Mouse (Mus musculus) urinary bladder, adult 2 months (tissue): ENCODE measurements around the gene Rps6. TPM values are rescaled to one million over a fixed set of nuclear protein-coding genes. Genes with fewer than 3 reads are reported as not detected.

Source experiments
- DNase-seq: peaks from one replicate; pipeline ENCODE4 v3.0.0; 2022; ENCODE audit warnings: low spot score
- polyA plus RNA-seq: library from polyadenylated mRNA; depleted of rRNA; stranded (reverse); fragments of >200 nt; gene quantifications from 2 replicates; pipeline ENCODE4 v1.2.3, GENCODE M21; 2012; rRNA removed

Rps6 gene
- polyA plus RNA-seq: 2,335 and 2,390 TPM in 2 replicates

DNA sequence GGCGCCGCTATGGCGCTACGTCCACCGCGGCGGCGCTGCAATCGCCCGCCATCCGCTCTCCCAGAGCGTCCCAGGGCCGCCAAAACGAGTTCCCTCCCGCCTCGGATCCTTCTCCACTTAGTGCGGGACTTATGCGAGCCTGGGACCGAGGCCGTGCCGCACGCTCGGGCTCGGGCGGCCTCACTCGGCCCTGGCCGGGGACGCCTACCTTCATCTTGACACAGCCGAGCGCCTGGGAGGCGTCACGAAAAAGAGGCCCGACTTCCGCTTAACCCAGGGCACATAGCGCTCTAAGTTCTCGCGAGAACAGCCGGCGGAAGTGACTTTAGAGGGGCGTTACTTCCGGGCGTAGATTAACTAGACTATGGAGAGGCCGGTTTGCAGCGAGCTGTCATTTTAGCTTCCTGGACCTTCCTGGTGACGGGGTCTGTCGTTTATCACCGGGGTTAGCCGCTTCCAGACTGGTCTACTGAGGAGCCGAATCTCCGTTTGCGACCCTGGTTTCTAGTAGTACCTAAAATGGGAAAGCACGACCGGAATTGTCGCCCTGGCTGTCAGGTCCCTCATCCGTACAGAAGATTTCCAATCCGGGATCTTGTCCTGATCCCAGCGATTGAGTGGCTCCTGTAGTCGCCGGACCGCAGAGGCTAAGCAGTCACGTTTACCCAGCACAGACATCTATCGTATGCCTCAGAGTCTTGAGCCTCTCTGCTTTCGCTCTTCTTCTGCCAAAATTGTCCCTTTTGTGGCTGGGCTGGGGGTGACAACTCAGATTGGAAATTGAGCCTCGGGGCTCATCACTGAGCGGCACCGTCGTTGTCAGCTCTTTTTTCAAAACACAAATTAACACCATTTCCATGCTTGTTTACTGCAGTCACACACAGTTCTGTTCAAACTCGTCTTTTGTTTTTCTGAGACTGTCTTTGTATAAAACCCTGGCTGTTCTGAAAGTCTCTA lies at the start of gene Rps6:
Gene Rps6, minus strand, starts transcription at position 300 of the 957 bp plus-strand sequence.
- peak; percentile 96 for DNase-seq

DNA sequence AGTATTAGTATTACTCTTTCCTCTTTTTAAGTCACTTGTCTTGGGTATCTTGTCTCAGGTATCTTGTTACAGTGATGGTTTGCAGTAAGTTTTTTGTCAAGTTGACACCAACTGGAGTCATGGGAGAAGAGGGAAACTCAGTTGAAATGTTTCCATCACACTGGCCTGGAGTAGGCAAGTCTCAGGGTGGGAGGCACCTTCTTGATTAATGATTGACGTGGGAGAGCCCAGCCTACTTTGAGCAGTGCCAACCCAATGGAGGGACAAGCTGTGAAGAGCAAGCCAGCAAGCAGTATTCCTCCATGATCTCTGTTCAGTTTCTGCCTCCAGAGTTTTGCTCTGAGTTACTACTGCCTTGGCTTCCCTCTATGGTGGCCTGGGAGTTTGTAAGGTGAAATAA lies 48.7 kb upstream of the Rps6 start:
- no peak for DNase-seq

DNA sequence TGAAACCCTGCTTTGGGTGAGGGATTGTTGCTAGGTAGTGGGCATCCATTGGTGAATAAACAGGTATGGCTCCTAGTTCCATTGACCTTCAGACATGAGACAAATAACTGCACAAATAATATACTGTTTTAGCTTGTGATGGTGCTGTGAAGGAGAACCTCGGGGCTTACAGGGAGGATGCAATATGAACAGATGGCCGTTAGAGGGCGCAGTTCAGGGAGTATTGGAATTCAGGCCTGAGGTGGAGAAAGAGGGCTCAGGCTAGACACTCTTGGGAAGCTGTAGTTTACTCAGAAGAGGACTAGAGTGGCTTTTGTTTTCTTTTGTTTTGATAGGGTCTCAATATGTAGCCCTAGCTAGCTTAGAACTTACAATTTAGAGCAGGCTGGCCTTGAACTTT lies 47.8 kb upstream of the Rps6 start:
- DNase-seq: no peak

DNA sequence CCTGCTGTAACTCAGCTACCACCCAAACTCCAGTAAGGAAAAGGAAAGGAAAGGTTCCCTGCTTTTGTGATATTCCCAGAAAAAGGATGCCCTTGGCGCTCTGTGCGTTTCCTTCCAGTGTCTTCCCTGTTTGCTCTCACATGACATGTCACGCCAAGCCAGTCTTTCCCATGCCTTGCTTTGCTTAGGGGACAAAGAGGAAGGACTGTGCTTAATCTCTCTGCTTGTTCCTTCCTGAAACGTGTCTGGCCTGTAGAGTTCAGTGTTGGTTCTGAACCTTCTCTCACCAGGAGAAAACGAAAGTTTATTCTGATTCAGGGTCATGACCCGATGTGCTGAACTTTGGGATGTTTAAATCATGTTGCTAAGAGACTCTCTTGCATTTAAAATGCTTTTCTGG lies 45.1 kb upstream of the Rps6 start:
- DNase-seq: no peak

DNA sequence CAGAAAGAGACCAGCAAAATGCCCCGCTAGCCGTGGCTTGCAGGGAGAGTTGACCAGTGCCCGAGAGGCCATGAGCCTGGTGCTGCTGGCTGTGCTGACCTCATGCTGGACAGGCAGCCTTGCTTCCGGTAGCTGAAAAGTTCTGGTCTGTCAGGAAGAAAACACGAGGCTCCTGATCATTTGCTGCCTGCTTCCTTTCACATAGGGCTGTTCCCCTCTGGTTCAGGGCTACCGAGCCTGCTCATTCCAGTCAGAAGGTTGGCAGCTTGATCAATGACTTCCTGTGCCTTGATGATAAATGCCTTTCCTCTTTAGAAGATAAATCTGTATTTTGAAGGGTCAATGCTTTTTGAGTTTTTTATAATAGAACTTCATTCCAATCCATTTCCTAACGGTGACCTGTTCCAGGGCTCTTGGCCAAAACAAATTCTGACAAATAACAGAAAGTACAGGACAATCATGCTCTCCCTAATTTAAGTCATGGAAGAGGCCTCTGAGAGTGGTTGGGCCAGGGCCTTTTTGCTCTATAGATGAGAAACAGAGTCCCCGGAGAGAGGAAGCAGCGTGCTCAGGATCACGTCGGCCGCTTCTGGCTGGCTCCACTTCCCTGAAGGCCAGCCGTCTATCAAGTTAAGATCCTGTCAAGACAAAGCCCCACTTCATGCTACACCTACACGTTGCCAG lies 41.7 kb upstream of the Rps6 start:
- no peak for DNase-seq

DNA sequence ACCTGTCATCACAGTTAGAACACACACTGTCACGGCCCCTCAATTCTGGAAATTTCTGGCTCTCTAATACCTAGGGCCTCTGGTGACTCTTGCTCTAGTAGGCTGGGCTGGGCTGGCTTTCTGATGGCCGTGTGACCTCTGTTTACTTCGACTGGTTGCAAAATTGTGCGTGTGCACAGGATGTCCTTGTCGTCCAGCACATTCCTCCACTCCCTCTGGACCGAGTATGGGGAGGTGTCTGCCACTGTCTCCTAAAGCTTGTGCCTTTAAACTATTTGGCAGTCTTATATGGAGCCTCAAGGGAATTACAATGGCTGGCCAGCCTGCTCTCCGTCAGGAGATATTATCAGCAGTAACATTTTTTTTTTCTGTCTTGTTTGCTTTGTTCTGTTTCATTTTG lies 40.2 kb upstream of the Rps6 start:
- no peak for DNase-seq

DNA sequence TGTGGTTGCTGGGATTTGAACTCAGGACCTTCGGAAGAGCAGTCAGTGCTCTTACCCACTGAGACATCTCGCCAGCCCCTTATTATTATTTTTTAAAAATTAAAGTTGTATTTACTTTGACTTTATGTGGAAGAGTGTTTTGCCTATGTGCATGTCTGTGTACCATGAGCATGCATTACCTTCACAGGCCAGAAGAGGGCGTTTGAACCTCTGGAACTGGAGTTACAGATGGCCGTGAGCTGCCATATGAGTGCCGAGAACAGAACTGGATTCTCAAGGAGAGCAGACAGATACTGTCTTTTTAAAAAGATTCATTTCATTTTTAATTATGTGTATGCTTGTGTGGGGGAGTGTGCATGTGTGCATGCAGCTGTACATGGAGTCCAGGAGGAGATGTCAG lies 30.7 kb upstream of the Rps6 start:
- DNase-seq: no peak

DNA sequence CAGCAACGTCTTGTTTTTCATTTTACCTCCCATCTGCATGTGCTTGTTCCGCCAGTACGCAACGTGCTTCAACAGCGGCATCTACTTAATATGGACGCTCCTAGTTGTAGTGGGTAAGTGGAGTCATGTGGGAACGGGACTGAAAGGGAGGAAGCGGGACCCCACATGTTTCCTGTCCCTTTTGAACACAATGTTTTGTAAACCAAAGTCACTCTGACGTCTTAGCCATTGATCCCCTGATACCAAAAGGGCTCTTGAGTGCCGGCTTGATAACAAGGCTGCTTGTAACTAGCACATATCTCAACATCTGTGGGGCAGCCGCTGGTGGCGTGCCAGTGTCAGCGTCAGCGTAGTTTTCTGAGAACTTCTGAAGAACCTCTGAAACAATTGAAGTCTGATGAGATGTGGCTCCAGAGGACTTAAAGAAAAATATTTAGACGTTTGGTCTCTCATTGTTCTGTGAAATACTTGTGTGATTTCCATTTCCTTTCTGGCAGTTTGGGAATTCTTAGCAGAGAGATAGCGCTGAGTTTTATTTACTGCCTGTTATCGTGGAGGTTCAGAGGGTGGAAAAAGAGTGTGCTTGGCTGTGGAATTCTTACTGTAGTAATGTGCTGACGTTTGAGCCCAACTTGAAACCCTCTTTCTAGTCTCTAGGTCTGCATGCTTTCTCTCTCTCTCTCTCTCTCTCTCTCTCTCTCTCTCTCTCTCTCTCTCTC lies 29.1 kb upstream of the Rps6 start:
- DNase-seq: no peak

DNA sequence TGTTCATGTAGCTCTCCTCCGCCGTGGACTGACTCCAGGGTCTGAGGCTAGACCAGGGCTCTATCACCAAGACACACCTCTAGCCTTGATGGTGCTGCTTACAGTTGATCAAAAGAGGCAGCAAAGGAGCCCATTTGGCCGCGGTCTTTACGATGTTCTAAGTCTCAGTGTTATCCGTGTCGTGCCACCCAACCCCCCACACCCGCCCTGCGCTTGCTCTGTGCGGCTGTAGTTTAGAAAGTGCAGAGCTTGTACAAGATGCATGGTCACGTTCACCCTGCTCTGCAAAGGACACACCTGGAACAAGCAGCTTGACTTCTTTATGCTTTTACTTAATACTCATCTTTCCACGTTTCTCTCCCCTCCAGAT lies 28.6 kb upstream of the Rps6 start:
- no peak for DNase-seq

DNA sequence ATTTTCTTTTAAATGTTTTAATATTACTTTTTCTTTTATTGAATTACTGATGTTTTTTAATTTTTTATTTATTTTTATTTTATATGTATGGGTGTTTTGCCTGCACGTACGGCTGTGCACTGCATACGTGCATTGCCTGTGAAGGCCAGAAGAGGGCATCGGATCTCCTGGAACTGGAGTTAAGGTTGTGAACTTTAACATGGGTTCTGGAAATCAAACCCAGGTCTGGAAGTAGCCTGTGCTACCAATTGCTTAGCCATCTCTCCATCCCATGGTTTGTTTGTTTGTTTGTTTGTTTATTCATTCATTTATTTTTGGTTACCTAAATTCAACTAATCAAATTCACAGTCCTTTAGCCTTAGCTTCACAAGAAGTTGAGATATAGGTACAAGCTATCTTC lies 27.7 kb upstream of the Rps6 start:
- DNase-seq: no peak

DNA sequence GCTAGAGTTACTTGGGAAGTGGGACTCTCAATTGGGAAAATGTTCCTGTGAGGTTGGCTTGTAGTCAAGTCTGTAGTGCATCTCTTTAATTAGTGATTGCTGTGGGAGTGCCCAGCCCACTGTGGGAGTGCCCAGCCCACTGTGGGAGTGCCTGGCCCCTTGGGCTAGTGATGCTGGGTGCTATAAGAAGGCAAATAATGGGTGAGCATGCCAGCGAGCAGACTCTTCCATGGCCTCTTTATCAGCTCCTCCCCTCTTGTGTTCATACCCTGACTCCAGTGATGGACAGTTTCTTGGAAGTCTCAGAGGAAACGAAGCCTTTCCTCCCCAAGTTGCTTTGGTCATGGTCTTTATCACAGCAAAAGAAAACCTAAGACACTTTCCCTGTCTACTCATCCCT lies 25.2 kb upstream of the Rps6 start:
- DNase-seq: no peak

DNA sequence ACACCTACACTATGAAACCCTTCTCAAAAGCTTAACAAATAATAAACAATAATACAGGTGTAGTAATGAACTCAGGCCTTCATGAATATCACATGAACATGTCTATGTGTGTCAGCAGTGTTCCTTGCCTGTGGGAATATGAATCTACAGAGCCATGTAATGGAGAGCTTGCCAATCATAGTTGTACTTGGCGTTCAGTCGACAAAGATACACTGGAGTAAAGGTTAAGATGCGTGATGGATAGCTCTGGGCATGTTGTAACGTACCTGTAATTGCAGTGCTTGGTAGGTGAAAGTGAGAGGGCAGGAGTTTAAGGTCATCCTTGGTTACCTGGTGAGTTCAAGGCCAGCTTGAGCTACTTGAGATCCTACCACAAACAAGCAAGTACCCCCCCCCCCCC lies 24.0 kb upstream of the Rps6 start:
- DNase-seq: no peak

DNA sequence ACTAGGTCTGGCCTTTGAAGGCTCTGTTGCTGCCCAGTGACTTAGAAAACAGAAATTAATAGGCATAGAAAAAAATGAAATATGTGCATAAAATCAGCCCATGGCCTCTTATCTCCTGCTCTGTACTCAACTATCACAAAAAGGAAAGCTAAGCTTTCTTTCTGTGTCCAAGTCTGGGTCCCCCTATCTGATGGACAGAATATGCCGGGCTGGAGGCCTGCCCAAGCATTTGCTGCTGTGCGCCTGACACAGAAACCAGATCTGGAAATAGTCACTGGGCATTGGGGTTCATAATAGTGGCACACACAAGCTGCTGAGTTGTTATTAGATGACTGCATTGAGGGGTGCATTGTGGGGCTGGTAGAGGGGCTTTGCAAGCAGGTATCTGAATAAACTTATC lies 22.3 kb upstream of the Rps6 start:
- DNase-seq: no peak

DNA sequence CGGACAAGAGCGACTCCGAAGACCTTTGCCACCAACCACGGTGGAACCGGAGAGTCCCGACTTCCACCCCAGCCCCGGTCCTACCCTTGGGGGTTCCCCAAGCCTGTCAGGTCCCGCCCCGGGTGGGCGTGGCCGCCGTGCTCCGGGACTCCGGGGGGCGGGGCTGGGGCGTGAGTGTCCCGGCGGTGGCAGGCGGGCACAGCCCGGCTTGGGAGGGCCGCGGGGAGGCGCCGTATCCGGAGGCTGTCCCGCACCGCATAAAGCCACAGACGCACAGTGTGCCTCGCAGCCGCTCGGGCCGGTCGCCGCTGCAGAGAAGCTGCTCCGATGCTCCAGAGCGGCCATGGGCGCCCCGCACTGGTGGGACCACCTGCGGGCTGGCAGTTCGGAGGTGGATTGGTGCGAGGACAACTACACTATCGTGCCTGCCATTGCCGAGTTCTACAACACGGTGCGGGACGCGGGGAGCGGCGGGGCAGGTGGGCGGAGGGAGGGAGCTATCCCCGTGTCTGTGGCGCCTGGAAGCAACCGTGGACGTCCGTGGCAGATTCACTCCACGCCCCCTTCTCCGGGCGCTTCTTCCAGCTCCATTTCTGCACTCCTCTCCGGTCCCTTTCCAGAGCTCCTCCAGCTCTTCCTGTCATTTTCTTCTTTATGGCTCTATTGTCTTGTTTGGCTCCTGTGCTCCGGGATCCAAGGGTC lies 17.1 kb upstream of the Rps6 start, which contains the start of gene Acer2:
Gene Acer2, plus strand, starts transcription at position 251 of the 702 bp plus-strand sequence.
- DNase-seq: peak; percentile 92

DNA sequence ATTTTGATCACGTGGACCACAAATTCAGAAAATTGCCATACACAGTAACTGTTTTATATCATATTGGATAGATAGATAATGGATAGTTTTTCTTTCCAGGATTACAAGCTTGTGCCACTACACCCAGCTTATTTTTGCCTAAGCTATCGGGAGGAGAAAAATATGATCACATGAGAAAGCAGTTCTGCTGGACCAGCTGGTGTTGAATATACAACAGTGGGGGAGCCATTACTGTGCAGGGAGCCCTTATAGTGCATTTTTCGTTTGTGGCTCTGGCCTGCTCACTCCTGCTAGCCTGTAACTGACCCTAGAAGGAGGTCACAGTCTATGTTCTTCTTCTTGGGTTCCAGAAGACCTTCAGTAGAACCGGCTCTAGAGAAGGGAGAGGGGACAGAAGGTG lies 15.9 kb upstream of the Rps6 start:
- DNase-seq: no peak

DNA sequence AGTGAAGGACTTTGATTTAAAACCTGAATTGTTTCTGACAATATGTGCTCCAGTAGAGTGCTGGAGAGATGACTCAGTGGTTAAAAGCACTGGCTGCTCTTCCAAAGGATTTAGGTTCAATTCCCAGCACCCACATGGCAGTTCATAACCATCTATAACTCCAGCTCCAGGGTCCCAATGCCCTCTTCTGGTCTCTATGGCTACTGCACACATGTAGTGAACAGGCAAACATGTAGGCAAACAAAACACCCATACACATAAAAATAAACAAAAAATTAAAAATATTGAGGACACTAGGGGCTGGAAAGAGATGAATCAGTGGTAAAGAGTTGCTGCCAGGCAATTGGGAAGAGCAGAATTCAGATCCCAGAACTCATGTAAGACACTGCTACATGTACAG lies 14.8 kb upstream of the Rps6 start:
- no peak for DNase-seq

DNA sequence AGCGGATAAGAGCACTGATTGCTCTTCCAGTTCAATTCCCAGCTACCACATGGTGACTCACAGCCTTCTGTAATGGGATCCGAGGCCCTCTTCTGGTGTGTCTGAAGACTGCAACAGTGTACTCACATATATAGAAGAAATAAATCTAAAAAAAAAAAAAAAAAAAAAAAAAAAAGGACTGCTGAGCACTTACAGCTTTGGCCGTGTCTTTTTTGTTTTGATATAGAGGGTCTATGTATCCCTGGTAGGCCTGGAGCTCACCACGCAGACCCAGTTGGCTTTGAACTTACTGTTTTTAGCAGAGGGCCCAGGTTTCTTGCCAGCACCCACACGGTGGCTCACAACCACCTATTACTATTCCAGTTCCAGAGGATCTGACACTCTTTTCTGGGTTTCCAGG lies 6.9 kb upstream of the Rps6 start:
- no peak for DNase-seq

DNA sequence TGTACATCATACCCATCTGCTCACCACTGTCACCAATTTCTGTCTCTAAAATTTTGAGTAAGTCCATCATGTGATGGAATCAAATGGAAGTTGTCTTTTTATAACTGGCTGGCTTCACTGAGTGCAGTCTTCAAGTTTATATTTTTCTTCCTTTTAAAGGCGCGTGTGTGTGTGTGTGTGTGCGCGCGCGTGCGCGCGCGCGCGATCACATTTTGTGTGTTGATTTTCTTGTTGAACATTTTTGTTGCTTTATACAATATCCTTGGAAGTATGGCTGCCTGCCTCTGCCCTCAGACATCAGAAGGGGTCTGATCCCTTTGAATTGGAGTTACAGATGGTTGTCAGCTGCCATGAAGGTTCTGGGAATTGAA lies 843 bp upstream of the Rps6 start:
- DNase-seq: no peak

DNA sequence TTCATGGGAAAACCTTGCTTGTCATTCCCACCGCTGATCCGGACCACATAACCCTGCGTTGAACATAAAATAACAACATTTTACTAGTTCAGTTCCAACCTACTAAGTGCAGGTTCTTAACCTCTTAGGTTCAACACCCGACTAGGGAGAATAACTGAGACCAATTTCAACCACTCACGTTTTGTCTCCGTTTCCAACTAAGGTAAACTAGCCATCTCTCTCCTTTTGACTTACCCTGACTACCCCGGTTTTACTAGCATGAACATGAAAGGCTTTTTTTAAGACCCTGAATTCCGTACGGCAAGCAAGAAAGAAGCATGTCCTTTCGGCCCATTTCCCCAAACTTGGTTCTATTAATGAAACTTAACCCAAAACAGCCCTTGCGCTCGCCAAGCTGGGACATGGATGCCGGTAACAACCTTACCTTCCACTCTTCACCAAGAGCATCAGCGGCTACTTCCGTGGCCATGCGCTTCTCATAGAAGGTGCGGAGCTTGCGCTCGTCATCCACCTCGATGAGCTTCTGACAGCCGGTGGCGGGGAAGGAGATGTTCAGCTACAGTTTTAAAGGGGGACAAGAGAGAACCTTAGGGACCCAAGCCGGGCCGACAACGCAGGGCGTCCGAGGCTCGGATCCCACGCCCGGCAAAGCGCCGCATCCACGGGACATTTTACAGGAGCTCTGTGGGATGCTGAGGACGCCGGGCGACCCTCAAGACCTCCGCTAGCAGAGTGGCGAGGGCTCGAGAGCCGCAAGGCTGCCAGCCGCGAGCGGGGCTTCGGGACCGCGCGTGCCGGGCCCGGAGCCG lies 704 bp downstream of the Rps6 start:
- DNase-seq: no peak

DNA sequence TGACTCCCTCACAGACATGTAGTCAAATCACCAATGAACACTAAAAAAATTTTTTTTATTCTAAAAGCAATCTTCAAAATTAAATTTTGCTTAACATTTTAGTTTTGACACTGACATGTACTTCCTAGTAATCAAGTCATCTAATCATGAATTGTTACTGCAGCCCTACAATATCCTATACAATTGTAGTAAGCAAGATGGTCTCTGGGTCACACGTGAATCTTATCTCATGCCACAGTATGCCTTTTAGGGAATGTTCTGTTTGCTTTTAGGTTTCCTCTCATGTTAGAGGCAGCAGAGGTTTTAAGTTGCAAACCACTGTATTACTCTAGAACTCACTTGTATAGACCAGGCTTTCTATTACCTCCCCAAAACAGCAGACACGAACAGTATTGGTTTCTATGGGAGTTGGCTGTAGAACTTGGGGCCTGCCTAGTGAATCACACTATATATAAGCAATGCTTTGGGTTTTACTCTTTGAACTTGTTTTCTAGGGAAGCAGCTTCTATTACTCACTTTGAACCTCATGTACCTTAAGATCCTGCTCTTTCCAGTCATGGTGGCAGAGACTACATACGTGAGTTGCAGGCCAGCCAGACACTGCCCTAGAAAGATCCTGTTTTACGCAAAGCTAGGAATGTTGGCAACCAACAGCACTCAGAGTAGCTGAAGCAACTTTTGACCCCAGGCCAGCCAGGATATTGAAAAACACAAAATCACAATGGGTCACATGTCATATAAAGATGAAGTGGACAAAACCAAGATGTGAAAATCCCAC lies 4.2 kb downstream of the Rps6 start:
- no peak for DNase-seq
